Mouse (Mus musculus) liver, embryonic 15.5 days (tissue): ENCODE data around the gene Tulp2. TPM values are rescaled to one million over a fixed set of nuclear protein-coding genes. Genes with fewer than 3 reads are reported as not detected.
"Not testable (repeated sequence)": the region's sequence is repeated elsewhere in the genome, so short reads cannot be mapped to it uniquely, and the experiment has no call there.

Source experiments
- ATAC-seq: fragments of 200-750 bp; cut with Nextera tagmentation; 2 replicates; pipeline ENCODE4 v1.8.0; 2017; ENCODE audit warnings: moderate number of reproducible peaks, mild to moderate bottlenecking, moderate library complexity; ENCODE audit not compliant: insufficient read depth
- H3K27ac ChIP-seq: fragments of 300-500 bp; sonication (generic); replicated peaks from 2 replicates; pipeline ENCODE4 v1.5.1; 2015; ENCODE audit warnings: mild to moderate bottlenecking, inconsistent platforms
- H3K27me3 ChIP-seq: fragments of 300-500 bp; sonication (generic); 2 replicates; pipeline ENCODE4 v1.6.1; 2015; ENCODE audit warnings: mild to moderate bottlenecking, inconsistent platforms
- H3K36me3 ChIP-seq: fragments of 300-500 bp; sonication (generic); replicated peaks from 2 replicates; pipeline ENCODE4 v1.6.1; 2015; ENCODE audit warnings: moderate library complexity, mild to moderate bottlenecking, inconsistent platforms
- H3K4me1 ChIP-seq: fragments of 300-500 bp; sonication (generic); replicated peaks from 2 replicates; pipeline ENCODE4 v1.6.1; 2015; ENCODE audit warnings: inconsistent platforms
- H3K4me2 ChIP-seq: fragments of 300-500 bp; sonication (generic); 2 replicates; pipeline ENCODE4 v1.6.1; 2015; ENCODE audit warnings: moderate library complexity, mild to moderate bottlenecking, inconsistent platforms
- H3K4me3 ChIP-seq: fragments of 300-500 bp; sonication (generic); replicated peaks from 2 replicates; pipeline ENCODE4 v1.5.1; 2015; ENCODE audit warnings: mild to moderate bottlenecking, inconsistent platforms
- H3K9ac ChIP-seq: fragments of 300-500 bp; sonication (generic); 2 replicates; pipeline ENCODE4 v1.6.1; 2015; ENCODE audit warnings: moderate library complexity, mild to moderate bottlenecking, inconsistent platforms
- H3K9me3 ChIP-seq: fragments of 300-500 bp; sonication (generic); replicated peaks from 2 replicates; pipeline ENCODE4 v1.6.1; 2016; ENCODE audit warnings: inconsistent platforms
- WGBS: fragments of 180-500 bp; shearing (Covaris S2); methylation state at CpG from one replicate; pipeline ENCODE4 v1.1.7; 2015; ENCODE audit warnings: mixed read lengths; ENCODE audit not compliant: insufficient replicate concordance; 5-methylcytosine and 5-hydroxymethylcytosine counted together
- polyA plus RNA-seq: library from polyadenylated mRNA; unstranded; fragments of >200 nt; fragmentation: Nextera tagmentation; extraction: Ambion mirVana; gene quantifications from 2 replicates; pipeline ENCODE4 v1.2.1, GENCODE M21; 2015

Tulp2 gene
- polyA plus RNA-seq, 1 experiment from 2014 or later: 0.58 TPM

DNA sequence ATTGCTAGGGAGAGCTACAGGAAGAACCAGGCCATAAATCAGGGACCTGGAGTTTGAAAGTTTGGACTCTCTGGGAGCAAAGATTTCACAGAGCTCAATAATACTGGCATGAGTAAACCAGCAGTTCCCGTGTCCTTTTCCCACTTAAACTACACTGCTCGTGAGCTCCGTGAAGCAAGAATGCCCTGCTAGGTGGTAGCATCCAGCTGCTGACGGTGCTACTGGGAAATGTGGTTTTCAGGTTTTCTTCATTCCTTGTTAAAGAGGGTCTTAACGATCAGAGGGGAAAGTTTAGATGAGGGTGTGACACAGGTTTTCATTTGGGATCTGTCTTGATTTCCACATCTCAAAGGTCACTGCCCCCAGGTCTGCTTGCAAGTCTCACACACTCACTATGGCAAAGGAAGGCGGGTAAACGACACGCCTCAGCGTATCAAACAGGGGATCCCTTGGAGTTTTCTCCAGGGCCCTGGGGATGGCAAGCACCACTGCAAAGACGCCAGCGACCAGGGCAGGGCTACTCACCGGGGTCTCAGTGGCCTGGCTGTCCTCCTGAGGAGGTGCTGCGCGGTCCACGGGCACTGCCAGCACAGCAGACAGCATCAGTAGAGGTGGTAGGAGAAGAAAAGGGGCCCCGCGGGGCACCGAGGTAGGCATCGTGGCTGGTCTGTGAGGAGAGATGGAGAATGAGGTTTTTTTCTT lies 27.7 kb downstream of the Tulp2 start:
- H3K4me1 ChIP-seq: peaks cover 54% of the 10 kb centered on the region
- H3K36me3 ChIP-seq: peaks cover 37% of the 10 kb centered on the region
- peak overlapping the region; percentile 94 for H3K4me3 ChIP-seq
- no peaks in the 10 kb centered on the region for H3K27me3 ChIP-seq
- H3K9ac ChIP-seq: peak overlapping the region; percentile 99
- peak overlapping the region; percentile 93 for H3K4me2 ChIP-seq
- ATAC-seq: peak; percentile 36
- peak overlapping the region; percentile 94 for H3K27ac ChIP-seq
- no peaks in the 10 kb centered on the region for H3K9me3 ChIP-seq
- WGBS: 10% methylated on average over 19 of the region's 19 CpGs

DNA sequence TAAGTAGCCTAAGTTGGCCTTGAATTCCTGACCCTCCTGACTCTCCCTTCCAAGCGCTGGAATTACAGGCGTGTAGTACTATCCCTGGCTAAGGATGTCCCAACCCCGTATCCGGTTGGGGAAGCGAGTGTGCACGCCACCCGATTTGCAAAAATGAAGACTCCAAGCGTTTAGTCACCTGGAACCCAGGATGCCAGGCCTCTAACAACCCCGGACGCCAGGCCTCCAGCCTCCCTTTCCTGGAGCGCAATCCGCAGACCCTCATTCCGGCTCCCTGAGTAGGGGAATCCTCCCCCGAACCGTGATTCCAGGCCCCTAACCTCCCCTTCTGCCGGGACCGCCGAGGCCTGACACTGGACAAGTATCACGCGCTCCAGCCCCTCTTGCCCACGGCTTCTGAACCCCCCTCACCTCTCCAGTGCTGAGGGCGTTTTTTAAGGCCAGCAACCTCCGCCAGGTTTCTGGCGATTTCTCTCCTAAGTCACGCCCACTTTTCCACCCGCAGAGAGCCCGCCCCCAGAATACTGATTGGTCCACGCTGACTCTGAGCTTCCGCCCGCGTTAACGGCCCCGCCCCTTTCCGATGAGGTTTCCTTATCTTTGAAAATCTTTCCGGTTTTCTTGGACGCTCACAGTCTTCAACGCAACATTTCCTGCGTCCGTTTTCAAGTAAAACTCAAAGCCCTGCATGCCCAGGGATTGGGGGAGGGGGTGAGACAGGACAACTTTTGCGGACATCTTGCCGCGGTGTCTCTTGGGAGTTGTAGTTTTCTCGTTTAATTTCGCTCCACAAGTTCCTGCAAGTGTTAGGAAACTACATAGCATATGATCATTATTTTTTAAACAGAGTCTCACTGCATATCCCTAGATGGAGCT lies 28.5 kb downstream of the Tulp2 start, which contains the start of gene Nucb1:
Nucb1 (minus strand) TSS at position 495 of the 876 bp plus-strand sequence.
- Histone ChIP-seq H3K4me3 (peak within 1 kb of the TSS; percentile 94), H3K4me1 (peaks cover 56% of the 10 kb centered on the region), H3K36me3 (peaks cover 29% of the 10 kb centered on the region), H3K4me2 (peak within 1 kb of the TSS; percentile 93), H3K27ac (peak within 1 kb of the TSS; percentile 94), H3K27me3 (no peaks in the 10 kb centered on the region), H3K9me3 (no peaks in the 10 kb centered on the region), H3K9ac (peak within 1 kb of the TSS; percentile 99)
- WGBS: under 1% methylated on average over 44 of the region's 44 CpGs
- peak; percentile 70 for ATAC-seq

DNA sequence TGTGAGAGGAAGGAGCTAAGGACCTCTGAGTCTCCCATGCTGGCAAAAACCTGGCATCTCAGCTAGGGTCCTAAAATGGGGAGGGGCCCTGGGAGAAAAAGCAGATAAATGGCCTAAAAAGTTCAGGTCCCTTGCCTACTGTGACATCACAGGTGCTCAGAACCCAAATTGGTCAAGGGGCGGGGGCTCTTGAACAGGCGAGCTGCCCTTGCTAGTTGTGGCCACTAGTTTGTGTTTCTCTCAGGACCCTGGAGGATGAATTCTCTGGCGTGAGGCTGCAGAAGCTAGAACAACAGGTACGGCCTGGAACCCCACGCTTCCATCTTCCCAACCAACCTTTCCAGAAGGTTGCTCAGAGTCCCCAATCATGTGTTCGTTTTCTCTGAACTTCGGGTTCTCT lies 32.7 kb downstream of the Tulp2 start:
- H3K36me3 ChIP-seq: no peaks in the 10 kb centered on the region
- 74% methylated on average over 7 of the region's 7 CpGs for WGBS
- no peak for ATAC-seq
- no peak overlapping the region for H3K4me2 ChIP-seq
- H3K9ac ChIP-seq: no peak overlapping the region
- no peak overlapping the region for H3K4me3 ChIP-seq
- H3K27me3 ChIP-seq: no peaks in the 10 kb centered on the region
- H3K9me3 ChIP-seq: no peaks in the 10 kb centered on the region
- peaks cover 47% of the 10 kb centered on the region for H3K4me1 ChIP-seq
- peak overlapping the region; percentile 78 for H3K27ac ChIP-seq

DNA sequence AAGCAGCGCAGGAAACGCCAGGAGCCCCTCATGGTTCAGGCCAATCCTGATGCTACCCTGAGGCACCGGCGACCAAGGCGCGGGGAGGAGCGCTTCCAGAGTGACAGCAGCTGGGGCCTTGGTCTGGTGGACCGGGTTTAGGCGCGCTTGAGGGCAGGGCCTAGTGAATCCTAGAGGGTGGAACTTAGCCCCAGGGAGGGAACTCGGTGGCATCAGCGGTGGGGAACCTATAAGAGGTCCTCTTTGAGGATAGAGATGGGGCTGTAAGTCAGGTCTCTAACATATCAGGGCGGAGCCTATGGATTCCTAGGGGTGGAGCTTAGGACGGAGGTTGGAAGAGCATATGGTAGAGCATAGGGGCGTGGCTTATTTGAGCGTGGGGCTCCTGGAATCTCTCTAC lies 33.8 kb downstream of the Tulp2 start:
- H3K4me1 ChIP-seq: peaks cover 52% of the 10 kb centered on the region
- peak overlapping the region; percentile 29 for H3K4me3 ChIP-seq
- H3K9ac ChIP-seq: peak overlapping the region; percentile 49
- peak; percentile 79 for ATAC-seq
- peak overlapping the region; percentile 65 for H3K4me2 ChIP-seq
- H3K9me3 ChIP-seq: no peaks in the 10 kb centered on the region
- no peaks in the 10 kb centered on the region for H3K27me3 ChIP-seq
- WGBS: 12% methylated on average over 16 of the region's 16 CpGs
- H3K36me3 ChIP-seq: peaks cover 2% of the 10 kb centered on the region; the same call in 1 of the 2 replicates
- H3K27ac ChIP-seq: peak overlapping the region; percentile 78

DNA sequence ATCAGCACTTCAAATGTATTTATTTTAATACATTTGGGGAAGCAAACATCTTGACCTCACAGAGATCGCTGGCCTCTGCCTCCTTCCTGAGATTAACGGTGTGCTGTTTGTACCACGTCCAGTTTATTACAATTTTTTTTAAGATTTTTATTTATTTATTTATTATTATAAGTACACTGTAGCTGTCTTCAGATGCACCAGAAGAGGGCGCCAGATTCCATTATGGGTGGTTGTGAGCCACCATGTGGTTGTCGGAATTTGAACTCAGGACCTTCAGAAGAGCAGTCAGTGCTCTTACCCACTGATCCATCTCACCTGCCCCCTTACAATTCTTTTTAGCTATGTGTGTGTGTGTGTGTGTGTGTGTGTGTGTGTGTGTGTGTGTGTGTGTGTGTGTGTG lies 35.2 kb downstream of the Tulp2 start:
- WGBS: 55% methylated on average over 5 of the region's 5 CpGs
- not testable (repeated sequence) for H3K27ac ChIP-seq, ATAC-seq, H3K4me2 ChIP-seq, H3K27me3 ChIP-seq, H3K4me3 ChIP-seq, H3K9ac ChIP-seq, H3K9me3 ChIP-seq
- peaks cover 15% of the 10 kb centered on the region for H3K36me3 ChIP-seq
- H3K4me1 ChIP-seq: peaks cover 59% of the 10 kb centered on the region

DNA sequence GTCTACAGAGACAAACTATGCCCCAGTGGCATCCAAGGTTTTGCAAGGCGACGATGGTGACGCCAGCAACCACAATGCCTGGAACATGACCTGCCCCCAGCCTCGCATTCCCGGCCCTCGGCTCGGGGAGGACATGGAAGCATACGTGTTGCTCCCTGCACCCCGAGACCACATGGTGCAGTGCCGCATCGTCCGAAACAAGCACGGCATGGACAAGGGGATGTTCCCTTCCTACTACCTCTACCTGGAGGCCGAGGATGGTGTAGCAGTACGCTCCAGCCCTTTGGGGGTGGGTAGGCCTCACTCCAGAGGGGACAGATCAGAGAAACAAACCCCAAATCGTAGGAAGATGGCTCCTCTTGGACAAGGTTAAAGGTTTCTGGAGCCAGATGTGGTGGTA lies 36.9 kb downstream of the Tulp2 start:
- Histone ChIP-seq H3K4me1 (peaks cover 71% of the 10 kb centered on the region), H3K4me3 (no peak overlapping the region), H3K27ac (peak overlapping the region; percentile 58; the same call in 1 of the 2 replicates), H3K27me3 (no peaks in the 10 kb centered on the region), H3K9me3 (no peaks in the 10 kb centered on the region), H3K4me2 (no peak overlapping the region), H3K36me3 (peaks cover 32% of the 10 kb centered on the region), H3K9ac (peak overlapping the region; percentile 9; the same call in 1 of the 2 replicates)
- ATAC-seq: no peak
- WGBS: 88% methylated on average over 16 of the region's 16 CpGs

DNA sequence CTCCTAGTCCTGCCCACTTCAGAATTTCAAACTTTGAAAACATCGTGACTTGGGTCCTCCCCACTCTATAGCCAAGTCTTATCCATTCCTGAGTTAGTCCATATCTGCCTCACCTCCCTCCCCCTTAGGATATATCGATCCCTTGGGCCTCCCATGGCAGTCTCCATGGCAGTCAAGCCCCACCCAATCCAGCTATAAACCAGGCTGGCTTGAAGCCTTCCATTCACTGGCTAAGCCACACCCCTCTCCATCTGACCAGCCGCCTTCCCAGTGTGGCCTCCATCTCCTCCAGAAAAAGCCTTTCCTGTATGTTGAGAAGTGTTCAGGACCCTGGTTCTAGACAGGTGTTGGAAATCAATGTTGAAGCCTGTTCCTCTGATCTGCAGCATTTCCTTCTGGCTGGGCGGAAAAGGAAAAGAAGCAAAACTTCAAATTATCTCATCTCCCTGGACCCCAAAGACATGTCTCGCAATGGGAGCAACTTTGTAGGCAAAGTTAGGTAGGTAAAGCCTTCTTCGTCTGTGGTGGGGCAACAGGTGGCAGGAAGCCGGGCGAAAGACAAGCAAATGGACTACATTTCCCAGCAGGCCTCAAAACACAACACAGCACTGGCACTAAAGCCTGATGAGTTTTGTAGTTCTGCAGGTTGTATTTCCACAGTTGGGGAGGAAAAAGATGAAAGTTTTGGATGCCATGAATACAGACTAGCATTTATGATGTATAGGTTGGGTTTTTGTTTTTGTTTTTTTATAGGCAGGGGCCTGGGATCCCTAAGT lies 37.9 kb downstream of the Tulp2 start:
- peaks cover 40% of the 10 kb centered on the region for H3K36me3 ChIP-seq
- H3K9ac ChIP-seq: peak overlapping the region; percentile 4; the same call in 1 of the 2 replicates
- H3K9me3 ChIP-seq: no peaks in the 10 kb centered on the region
- peaks cover 71% of the 10 kb centered on the region for H3K4me1 ChIP-seq
- 63% methylated on average over 8 of the region's 8 CpGs for WGBS
- H3K27me3 ChIP-seq: no peaks in the 10 kb centered on the region
- peak overlapping the region; percentile 58 for H3K27ac ChIP-seq
- ATAC-seq: no peak
- H3K4me2 ChIP-seq: peak overlapping the region; percentile 32
- H3K4me3 ChIP-seq: peak overlapping the region; percentile 9; the same call in 1 of the 2 replicates

DNA sequence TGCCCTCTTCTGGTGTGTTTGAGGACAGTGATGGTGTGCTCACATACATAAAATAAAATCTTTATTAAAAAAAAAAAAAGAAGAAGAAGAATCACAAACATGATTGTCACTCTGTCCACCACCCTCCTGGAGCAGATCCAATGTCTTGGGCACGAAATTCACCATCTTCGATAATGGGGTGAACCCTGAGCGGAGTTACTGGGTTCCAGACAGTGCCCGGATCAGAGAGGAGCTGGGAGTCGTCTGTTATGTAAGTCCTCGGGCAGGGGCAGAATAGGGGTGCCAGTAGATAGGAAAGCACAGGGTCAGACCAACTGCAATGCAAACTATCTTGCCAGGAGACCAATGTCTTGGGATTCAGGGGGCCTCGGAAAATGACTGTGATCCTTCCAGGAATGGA lies 38.9 kb downstream of the Tulp2 start:
- Histone ChIP-seq H3K27me3 (no peaks in the 10 kb centered on the region), H3K27ac (peak overlapping the region; percentile 100; the same call in 1 of the 2 replicates), H3K4me1 (peaks cover 68% of the 10 kb centered on the region), H3K9ac (no peak overlapping the region), H3K4me3 (0 out of 2 replicates have a peak overlapping the region, but pooled peaks have one; percentile 88), H3K4me2 (peak overlapping the region; percentile 77), H3K36me3 (peaks cover 45% of the 10 kb centered on the region), H3K9me3 (no peaks in the 10 kb centered on the region)
- WGBS: 85% methylated on average over 7 of the region's 7 CpGs
- ATAC-seq: no peak

DNA sequence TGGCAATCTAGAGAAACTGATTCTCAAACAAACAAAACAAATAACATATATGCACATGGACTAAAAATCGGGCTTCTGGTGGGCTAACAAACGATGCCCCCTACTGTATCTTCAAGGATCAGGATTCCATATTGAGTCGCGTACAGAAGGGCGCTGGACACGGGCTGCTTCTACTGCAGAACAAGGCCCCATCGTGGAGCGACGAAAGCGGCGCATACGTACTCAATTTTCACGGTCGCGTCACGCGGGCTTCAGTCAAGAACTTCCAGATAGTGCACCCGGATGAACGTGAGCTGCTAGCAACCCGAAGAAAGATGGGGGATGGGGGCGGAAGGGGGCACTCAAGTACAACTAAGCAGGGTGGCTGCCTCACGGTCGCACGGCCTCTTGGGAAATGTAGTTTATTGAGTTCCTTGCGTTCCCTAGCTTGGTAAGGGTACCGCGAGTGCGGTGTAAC lies 40.1 kb downstream of the Tulp2 start:
- no peak for ATAC-seq
- Histone ChIP-seq H3K27ac (peak overlapping the region; percentile 100), H3K9ac (peak overlapping the region; percentile 99), H3K9me3 (no peaks in the 10 kb centered on the region), H3K36me3 (peaks cover 45% of the 10 kb centered on the region), H3K4me3 (peak overlapping the region; percentile 88), H3K4me1 (peaks cover 59% of the 10 kb centered on the region), H3K27me3 (no peaks in the 10 kb centered on the region), H3K4me2 (peak overlapping the region; percentile 77)
- under 1% methylated on average over 28 of the region's 28 CpGs for WGBS

DNA sequence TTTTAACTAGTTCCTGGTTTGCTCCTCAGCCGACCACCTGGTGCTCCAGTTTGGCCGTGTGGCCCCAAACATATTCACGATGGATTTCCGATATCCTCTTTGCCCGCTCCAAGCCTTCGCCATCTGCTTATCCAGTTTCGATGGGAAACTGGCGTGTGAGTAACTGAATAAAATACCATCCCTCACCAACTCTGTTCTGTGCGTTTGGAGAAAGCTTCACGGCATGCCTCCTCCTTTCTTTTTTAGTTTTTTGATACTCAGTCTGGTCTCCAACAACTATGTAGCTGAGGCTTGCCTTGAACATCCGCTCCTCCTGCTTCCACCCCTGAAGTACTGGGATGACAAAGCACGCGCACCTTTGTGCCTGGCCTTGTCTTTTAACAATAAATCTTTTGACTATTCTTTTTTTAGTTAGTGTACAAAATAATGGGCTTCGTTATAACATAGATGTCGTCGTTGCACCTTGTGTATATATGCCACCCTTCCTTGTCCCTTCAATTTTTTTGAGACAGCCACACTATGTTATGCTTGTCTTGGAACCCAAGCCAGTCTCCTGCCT lies 40.6 kb downstream of the Tulp2 start:
- WGBS: 48% methylated on average over 16 of the region's 16 CpGs
- H3K27ac ChIP-seq: peak overlapping the region; percentile 100
- no peak for ATAC-seq

More for the DNA sequence above, 40.6 kb downstream of the Tulp2 start:
- H3K4me1 ChIP-seq: peaks cover 63% of the 10 kb centered on the region
- H3K36me3 ChIP-seq: peaks cover 45% of the 10 kb centered on the region
- H3K4me2 ChIP-seq: peak overlapping the region; percentile 77
- H3K4me3 ChIP-seq: peak overlapping the region; percentile 88
- H3K9ac ChIP-seq: peak overlapping the region; percentile 99
- H3K27me3 ChIP-seq: no peaks in the 10 kb centered on the region
- H3K9me3 ChIP-seq: no peaks in the 10 kb centered on the region
